Mouse (Mus musculus) forebrain, embryonic 13.5 days (tissue): ENCODE measurements around the gene 4930402H24Rik. TPM values are rescaled to one million over a fixed set of nuclear protein-coding genes. Genes with fewer than 3 reads are reported as not detected.

Experiments used
- ATAC-seq: fragments of 200-750 bp; cut with Nextera tagmentation; 2 replicates; pipeline ENCODE4 v1.8.0; 2017
- H3K27ac ChIP-seq: fragments of 300-500 bp; sonication (generic); 2 replicates; pipeline ENCODE4 v1.5.1; 2015; ENCODE audit warnings: inconsistent platforms, mild to moderate bottlenecking, moderate library complexity
- H3K27me3 ChIP-seq: fragments of 300-500 bp; sonication (generic); 2 replicates; pipeline ENCODE4 v1.6.1; 2015; ENCODE audit warnings: mild to moderate bottlenecking, inconsistent platforms
- H3K36me3 ChIP-seq: fragments of 300-500 bp; sonication (generic); 2 replicates; pipeline ENCODE4 v1.6.1; 2015; ENCODE audit warnings: mild to moderate bottlenecking, inconsistent platforms; ENCODE audit not compliant: poor library complexity, severe bottlenecking
- H3K4me1 ChIP-seq: fragments of 300-500 bp; sonication (generic); 2 replicates; pipeline ENCODE4 v1.6.1; 2015; ENCODE audit warnings: inconsistent platforms
- H3K4me2 ChIP-seq: fragments of 300-500 bp; sonication (generic); 2 replicates; pipeline ENCODE4 v1.6.1; 2015; ENCODE audit warnings: inconsistent platforms, mild to moderate bottlenecking, moderate library complexity
- H3K4me3 ChIP-seq: fragments of 300-500 bp; sonication (generic); 2 replicates; pipeline ENCODE4 v1.5.1; 2015; ENCODE audit warnings: mild to moderate bottlenecking, inconsistent platforms
- H3K9ac ChIP-seq: fragments of 300-500 bp; sonication (generic); 2 replicates; pipeline ENCODE4 v1.6.1; 2015; ENCODE audit warnings: mild to moderate bottlenecking, inconsistent platforms
- H3K9me3 ChIP-seq: fragments of 300-500 bp; sonication (generic); replicated peaks from 2 replicates; pipeline ENCODE4 v1.6.1; 2016; ENCODE audit warnings: inconsistent platforms
- WGBS: fragments of 180-500 bp; shearing (Covaris S2); methylation state at CpG from one replicate; pipeline ENCODE4 v1.1.7; 2015; 5-methylcytosine and 5-hydroxymethylcytosine counted together
- polyA plus RNA-seq: library from polyadenylated mRNA; unstranded; fragments of >200 nt; fragmentation: Nextera tagmentation; extraction: Ambion mirVana; gene quantifications from 2 replicates; pipeline ENCODE4 v1.2.1, GENCODE M21; 2015

The 4930402H24Rik gene
- polyA plus RNA-seq, 1 experiment from 2014 or later = 78.5 TPM

DNA sequence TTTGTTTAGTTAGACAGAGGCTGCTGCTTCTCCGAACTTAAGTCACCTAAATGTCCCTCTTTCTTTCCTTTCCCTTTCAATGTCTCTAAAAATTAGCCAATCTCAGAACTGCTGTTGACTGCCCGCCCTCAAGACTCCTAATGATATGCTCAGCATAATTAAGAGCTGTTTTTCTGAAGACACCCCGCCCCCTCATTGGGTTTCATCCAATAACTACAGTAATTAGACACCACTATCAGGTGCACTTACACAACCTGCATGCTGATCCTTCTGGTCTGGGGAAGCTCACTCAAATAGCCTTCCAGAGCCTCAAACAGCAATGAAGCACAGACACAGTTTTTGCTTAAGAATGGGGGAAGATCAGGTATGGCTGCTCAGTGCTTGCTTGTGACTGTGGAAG lies 156.5 kb downstream of the 4930402H24Rik start:
- no peak for ATAC-seq
- 0 out of 2 replicates have a peak, but pooled peaks cover 3% of the 10 kb centered on the region for H3K9me3 ChIP-seq
- peaks cover 50% of the 10 kb centered on the region for H3K36me3 ChIP-seq
- WGBS = 53% methylated on average over 3 of the region's 3 CpGs
- no peak overlapping the region for H3K27ac ChIP-seq
- peaks cover 20% of the 10 kb centered on the region for H3K4me1 ChIP-seq
- no peak overlapping the region for H3K9ac ChIP-seq
- H3K4me2 ChIP-seq = no peak overlapping the region
- H3K4me3 ChIP-seq = no peak overlapping the region
- no peaks in the 10 kb centered on the region for H3K27me3 ChIP-seq

DNA sequence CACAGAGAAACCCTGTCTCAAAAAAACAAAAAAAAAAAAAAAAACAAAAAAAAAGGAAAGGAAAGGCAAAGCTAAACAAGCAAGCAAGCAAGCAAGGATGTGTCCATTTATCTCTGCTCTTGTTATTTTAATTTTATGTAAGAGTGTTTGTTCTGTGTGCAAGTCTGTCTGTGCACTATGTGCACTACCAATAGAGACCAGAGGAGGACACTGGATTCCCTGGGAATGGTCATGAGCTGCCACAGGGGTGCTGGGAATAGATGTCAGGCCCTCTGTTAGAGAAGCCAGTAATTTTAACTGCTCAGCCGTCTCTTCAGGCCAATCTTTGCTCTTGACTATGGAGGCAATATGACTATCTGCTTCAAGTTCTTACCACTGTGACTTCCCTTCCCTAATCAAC lies 162.6 kb downstream of the 4930402H24Rik start:
- peaks cover 3% of the 10 kb centered on the region; the same call in 1 of the 2 replicates for H3K9me3 ChIP-seq
- no peaks in the 10 kb centered on the region for H3K4me1 ChIP-seq
- 93% methylated on average over 1 of the region's 1 CpGs for WGBS
- H3K27ac ChIP-seq = no peak overlapping the region
- no peak for ATAC-seq
- no peak overlapping the region for H3K9ac ChIP-seq
- peaks cover 99% of the 10 kb centered on the region for H3K36me3 ChIP-seq
- H3K27me3 ChIP-seq = no peaks in the 10 kb centered on the region
- H3K4me2 ChIP-seq = no peak overlapping the region
- no peak overlapping the region for H3K4me3 ChIP-seq

DNA sequence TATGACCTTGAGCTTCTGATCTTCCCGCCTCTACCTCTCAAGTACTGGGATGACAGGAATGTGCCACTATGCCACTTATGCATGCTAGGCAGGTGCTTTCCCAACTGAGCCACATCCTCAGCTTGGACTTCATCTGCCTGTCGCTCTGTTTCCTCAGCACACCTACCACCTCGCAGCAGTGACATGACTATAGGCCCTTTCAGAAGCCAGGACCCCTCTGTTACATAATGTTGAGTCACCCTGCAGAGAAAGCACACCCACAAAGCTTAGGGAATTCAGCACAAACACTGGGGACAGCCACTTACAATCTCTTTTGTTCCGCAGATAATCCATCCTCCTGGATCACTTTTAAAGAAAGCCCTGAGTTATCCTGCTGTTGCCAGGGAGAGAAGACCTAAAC lies 166.1 kb downstream of the 4930402H24Rik start:
- ATAC-seq = no peak
- no peak overlapping the region for H3K4me3 ChIP-seq
- H3K9ac ChIP-seq = no peak overlapping the region
- H3K4me2 ChIP-seq = no peak overlapping the region
- H3K36me3 ChIP-seq = peaks cover 99% of the 10 kb centered on the region
- H3K9me3 ChIP-seq = no peaks in the 10 kb centered on the region; the same call in 1 of the 2 replicates
- H3K27ac ChIP-seq = no peak overlapping the region
- H3K27me3 ChIP-seq = no peaks in the 10 kb centered on the region
- H3K4me1 ChIP-seq = no peaks in the 10 kb centered on the region
- WGBS = 24% methylated on average over 4 of the region's 4 CpGs

GRCm38 (mm10) chr2:130738019-130738418 lies 168.2 kb downstream of the 4930402H24Rik start:
- WGBS = 83% methylated on average over 6 of the region's 6 CpGs
- Histone ChIP-seq H3K36me3 (peaks cover 97% of the 10 kb centered on the region), H3K27ac (no peak overlapping the region), H3K9ac (no peak overlapping the region), H3K4me2 (no peak overlapping the region), H3K4me3 (no peak overlapping the region), H3K9me3 (no peaks in the 10 kb centered on the region), H3K4me1 (no peaks in the 10 kb centered on the region), H3K27me3 (no peaks in the 10 kb centered on the region)
- ATAC-seq = no peak

DNA sequence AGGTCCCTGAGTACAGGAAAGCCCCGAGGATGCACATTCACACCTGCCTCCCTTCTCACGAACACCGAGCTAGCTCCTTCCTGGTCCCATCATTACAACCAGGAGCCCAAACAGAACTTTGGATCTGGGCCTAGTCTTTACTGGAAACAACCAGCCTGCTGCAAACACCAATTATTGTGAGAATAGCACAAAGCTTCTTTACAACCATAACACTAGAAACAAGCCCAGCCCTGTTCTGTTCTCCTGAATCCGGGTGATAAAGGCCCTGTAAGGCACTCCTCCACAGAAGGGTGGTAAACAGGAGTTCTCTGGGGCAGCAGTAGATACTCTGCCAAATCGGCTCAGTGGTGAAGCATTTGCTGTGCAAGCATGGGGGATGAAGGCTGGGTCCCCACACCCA lies 170.9 kb downstream of the 4930402H24Rik start:
- Histone ChIP-seq H3K9me3 (no peaks in the 10 kb centered on the region), H3K27ac (no peak overlapping the region), H3K4me1 (no peaks in the 10 kb centered on the region), H3K4me2 (no peak overlapping the region), H3K9ac (no peak overlapping the region), H3K27me3 (no peaks in the 10 kb centered on the region), H3K4me3 (no peak overlapping the region), H3K36me3 (peaks cover 97% of the 10 kb centered on the region)
- WGBS = 88% methylated on average over 5 of the region's 5 CpGs
- ATAC-seq = no peak

- ATAC-seq = no peak
Measured at GRCm38 (mm10) chr2:130733444-130733843, 172.8 kb downstream of the 4930402H24Rik start.

DNA sequence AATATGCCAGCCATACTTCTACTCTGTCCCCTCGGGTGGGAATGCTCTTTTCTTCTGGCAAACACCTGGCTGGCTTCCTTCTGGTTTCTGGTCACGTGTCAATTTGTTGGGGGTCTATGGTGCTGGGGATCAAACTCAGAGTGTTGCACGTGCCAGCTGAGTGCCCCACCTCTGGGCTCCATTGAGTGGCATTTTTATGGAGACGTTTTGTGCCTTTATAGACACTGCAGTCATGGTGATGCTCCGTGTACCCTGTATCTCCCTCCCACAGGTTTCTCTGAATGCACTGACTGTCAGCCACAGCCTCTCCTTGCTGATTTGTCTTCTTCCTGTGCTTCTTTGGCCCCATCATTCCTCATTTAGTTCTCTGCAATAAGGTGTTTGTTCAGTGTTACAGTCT lies 174.4 kb downstream of the 4930402H24Rik start:
- Histone ChIP-seq H3K27ac (no peak overlapping the region), H3K4me2 (no peak overlapping the region), H3K9ac (no peak overlapping the region), H3K4me1 (no peaks in the 10 kb centered on the region), H3K36me3 (peaks cover 97% of the 10 kb centered on the region), H3K9me3 (no peaks in the 10 kb centered on the region), H3K4me3 (no peak overlapping the region), H3K27me3 (no peaks in the 10 kb centered on the region)
- ATAC-seq = no peak
- WGBS = 70% methylated on average over 5 of the region's 5 CpGs

More at GRCm38 (mm10) chr2:130733444-130733843, 172.8 kb downstream of the 4930402H24Rik start:
- Histone ChIP-seq H3K9me3 (no peaks in the 10 kb centered on the region), H3K27ac (no peak overlapping the region), H3K4me1 (no peaks in the 10 kb centered on the region), H3K27me3 (no peaks in the 10 kb centered on the region), H3K36me3 (peaks cover 97% of the 10 kb centered on the region), H3K9ac (no peak overlapping the region), H3K4me2 (no peak overlapping the region), H3K4me3 (no peak overlapping the region)
- 89% methylated on average over 2 of the region's 3 CpGs for WGBS

DNA sequence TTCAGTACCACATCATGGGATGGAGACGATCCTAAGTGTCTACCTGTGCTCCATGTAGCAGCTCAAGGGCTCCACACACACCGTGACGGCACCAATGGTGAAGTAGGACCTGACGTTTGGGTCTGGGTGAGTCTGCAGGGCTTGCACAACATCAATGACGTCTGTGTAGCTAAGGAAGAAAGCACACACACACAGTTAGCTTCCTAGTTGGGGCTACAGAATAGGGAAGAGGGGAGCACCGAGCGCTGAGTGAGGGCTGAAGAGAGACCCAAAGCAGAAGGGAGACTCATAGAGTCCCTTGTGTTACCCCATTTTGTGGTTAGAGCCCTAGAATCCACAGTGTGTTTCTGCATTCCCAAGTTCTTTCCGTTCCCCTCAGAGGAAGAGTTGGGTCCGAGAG lies 175.5 kb downstream of the 4930402H24Rik start:
- no peaks in the 10 kb centered on the region for H3K27me3 ChIP-seq
- no peaks in the 10 kb centered on the region for H3K4me1 ChIP-seq
- no peak overlapping the region for H3K9ac ChIP-seq
- H3K27ac ChIP-seq = no peak overlapping the region
- H3K9me3 ChIP-seq = no peaks in the 10 kb centered on the region
- no peak for ATAC-seq
- no peak overlapping the region for H3K4me2 ChIP-seq
- no peak overlapping the region for H3K4me3 ChIP-seq
- peaks cover 97% of the 10 kb centered on the region for H3K36me3 ChIP-seq
- 90% methylated on average over 9 of the region's 9 CpGs for WGBS

- Histone ChIP-seq H3K9me3 (no peaks in the 10 kb centered on the region), H3K27me3 (no peaks in the 10 kb centered on the region), H3K4me2 (no peak overlapping the region), H3K4me3 (no peak overlapping the region), H3K4me1 (no peaks in the 10 kb centered on the region), H3K27ac (no peak overlapping the region), H3K36me3 (peaks cover 99% of the 10 kb centered on the region), H3K9ac (no peak overlapping the region)
- WGBS = 100% methylated on average over 2 of the region's 2 CpGs
- no peak for ATAC-seq
Measured at GRCm38 (mm10) chr2:130728906-130729585, 177.2 kb downstream of the 4930402H24Rik start.

GRCm38 (mm10) chr2:130727752-130728151 lies 178.5 kb downstream of the 4930402H24Rik start:
- Histone ChIP-seq H3K9me3 (no peaks in the 10 kb centered on the region), H3K27ac (no peak overlapping the region), H3K27me3 (no peaks in the 10 kb centered on the region), H3K9ac (no peak overlapping the region), H3K4me1 (no peaks in the 10 kb centered on the region), H3K36me3 (peaks cover 100% of the 10 kb centered on the region), H3K4me3 (no peak overlapping the region), H3K4me2 (no peak overlapping the region)
- WGBS = 92% methylated on average over 1 of the region's 1 CpGs
- no peak for ATAC-seq

DNA sequence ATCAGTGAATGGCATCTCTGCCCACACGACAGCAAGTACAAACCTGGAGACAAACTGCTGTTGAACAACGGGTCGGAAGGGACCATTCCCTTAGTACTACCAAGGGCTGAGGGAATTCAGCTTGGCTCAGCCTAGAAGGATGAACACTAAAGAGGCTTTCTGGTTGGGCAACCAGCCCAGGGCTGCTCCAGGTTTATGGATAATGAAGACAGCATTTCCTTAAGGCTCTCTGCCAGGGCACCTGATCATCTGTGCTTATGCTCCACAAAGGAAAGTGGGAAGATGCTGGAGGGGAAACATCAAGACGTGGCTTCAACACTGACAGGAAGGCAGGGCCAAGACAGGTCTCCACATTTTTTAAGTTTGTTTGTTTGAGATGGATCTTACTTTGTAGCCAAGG lies 181.8 kb downstream of the 4930402H24Rik start:
- no peak for ATAC-seq
- Histone ChIP-seq H3K36me3 (peaks cover 89% of the 10 kb centered on the region), H3K4me1 (no peaks in the 10 kb centered on the region), H3K4me3 (no peak overlapping the region), H3K9me3 (no peaks in the 10 kb centered on the region), H3K27ac (no peak overlapping the region), H3K9ac (no peak overlapping the region), H3K27me3 (no peaks in the 10 kb centered on the region), H3K4me2 (no peak overlapping the region)
- 79% methylated on average over 4 of the region's 4 CpGs for WGBS

DNA sequence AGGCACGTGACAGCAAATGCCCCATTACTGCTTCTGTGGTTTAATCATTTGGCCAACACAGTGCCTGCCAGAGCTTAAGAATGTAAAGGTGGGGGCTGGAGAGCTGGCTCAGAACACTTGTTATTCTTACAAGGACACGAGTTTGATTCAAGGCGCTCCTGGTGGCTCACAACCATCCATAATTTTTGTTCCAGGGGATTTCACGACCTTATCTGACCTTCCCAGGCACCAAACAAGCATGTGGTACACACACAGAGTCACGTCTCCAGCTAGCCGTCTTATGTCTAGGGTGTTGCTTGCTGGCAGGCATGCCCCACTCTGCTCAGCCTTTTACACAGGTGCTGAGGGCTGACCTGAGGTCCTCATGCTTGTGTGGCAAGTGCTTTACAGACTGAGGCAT lies 188.3 kb downstream of the 4930402H24Rik start:
- H3K9me3 ChIP-seq = no peaks in the 10 kb centered on the region
- H3K4me2 ChIP-seq = no peak overlapping the region
- H3K36me3 ChIP-seq = peaks cover 84% of the 10 kb centered on the region
- no peak overlapping the region for H3K4me3 ChIP-seq
- no peaks in the 10 kb centered on the region for H3K4me1 ChIP-seq
- no peak for ATAC-seq
- H3K9ac ChIP-seq = no peak overlapping the region
- no peak overlapping the region for H3K27ac ChIP-seq
- H3K27me3 ChIP-seq = no peaks in the 10 kb centered on the region
- 79% methylated on average over 6 of the region's 6 CpGs for WGBS

GRCm38 (mm10) chr2:130707057-130707456 lies 199.1 kb downstream of the 4930402H24Rik start:
- peaks cover 41% of the 10 kb centered on the region for H3K36me3 ChIP-seq
- no peak for ATAC-seq
- WGBS = 62% methylated on average over 10 of the region's 10 CpGs
- no peaks in the 10 kb centered on the region for H3K4me1 ChIP-seq
- no peak overlapping the region for H3K4me2 ChIP-seq
- H3K9ac ChIP-seq = no peak overlapping the region
- no peak overlapping the region for H3K4me3 ChIP-seq
- H3K27me3 ChIP-seq = no peaks in the 10 kb centered on the region
- no peaks in the 10 kb centered on the region for H3K9me3 ChIP-seq
- H3K27ac ChIP-seq = no peak overlapping the region
